Mouse (Mus musculus) C2C12 (cell line): ENCODE results near the gene Apba3.

Source experiments
- CTCF ChIP-seq: IDR thresholded peaks from one replicate; pipeline ENCODE4 v1.5.1; 2011; ENCODE audit not compliant: control insufficient read depth, insufficient read depth, insufficient read length
- MYOD1 ChIP-seq: IDR thresholded peaks from one replicate; pipeline ENCODE4 v1.6.1; 2011; ENCODE audit warnings: low read depth; ENCODE audit not compliant: control insufficient read depth, insufficient read length

GRCm38 (mm10) chr10:81315587-81315986 is 48.8 kb downstream of the Apba3 start:
- TF ChIP-seq CTCF, result no peak
- TF ChIP-seq MYOD1, result no peak
